Comparison of ENCODE assay signal across 8 mouse cellular contexts in the genomic region with DNA sequence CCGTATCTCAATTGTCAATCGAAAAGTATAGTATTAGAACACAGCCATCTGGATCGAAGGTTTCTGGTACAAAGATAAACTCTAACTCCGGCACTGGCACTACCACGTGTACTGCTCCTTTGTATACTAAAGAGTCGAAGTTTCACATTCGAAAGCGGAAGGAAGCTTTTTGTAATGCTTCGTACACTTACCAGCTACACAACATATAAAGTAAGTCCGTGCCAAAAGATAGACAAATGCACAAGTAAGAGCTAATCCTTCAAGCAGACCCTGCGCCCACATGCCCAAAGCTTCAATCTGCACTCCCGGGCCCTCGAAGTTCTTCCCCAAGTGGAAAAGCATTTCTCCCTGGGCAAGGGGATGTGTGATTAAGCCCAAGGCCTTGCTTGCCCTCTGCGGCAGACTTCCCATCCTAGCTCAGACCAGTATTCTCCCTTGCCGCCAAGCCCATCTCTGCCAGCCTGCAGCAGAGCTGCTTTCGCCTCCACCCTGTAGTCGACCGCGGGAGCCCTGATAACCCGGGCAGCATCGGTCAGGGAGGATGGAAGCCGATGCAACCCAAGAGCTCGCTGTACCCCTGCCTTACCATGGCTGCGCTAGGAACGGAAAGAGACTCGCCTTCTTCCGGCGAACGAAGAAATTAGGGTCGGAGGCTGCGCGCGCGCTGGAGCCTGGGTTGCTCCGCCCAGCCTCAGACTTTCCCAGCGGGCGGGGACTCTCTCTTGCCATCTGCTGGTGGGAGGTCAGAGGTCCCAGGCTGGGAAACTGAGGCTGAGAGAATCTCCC. TPM values are rescaled to one million over a fixed set of nuclear protein-coding genes. Genes with fewer than 3 reads are reported as not detected.
DNase-seq lines count a peak whose midpoint lies in the region; ATAC-seq and TF ChIP-seq lines count a peak whose summit lies in the region.

A gene (minus strand): TSS at position 683 of the 786 bp plus-strand sequence.

- no peak for TF ChIP-seq EP300 in CH12.LX (IDR thresholded peaks at IDR 0.05; ENCODE audit: low read length)

- DNase-seq in CH12.LX (ENCODE audit: extremely low read depth): peak; percentile 67
- peak; percentile 62 for DNase-seq in c-Kit-positive CD71-positive TER-119-negative erythroid progenitor cells, embryonic 14.5 days (ENCODE audit: low read depth)
- DNase-seq in forebrain, embryonic 11.5 days (ENCODE audit: low spot score): peak; percentile 89
- DNase-seq in kidney, postnatal 25 days: peak; percentile 83 to 90
- DNase-seq in liver, embryonic 13.5 days: peak; percentile 69
- peak; percentile 72 to 81 for DNase-seq in natural killer cell, adult 2 months (ENCODE audit: low spot score in 2 of 2)

- dilution Hi-C loops in CH12.LX (cut with MboI; ENCODE audit: extremely low pct_ligation_motif_present, extremely low pct_unique_long_range_greater_than_20kb, low sequenced_read_pairs): no loop called here

- no peak for TF ChIP-seq RAD21 in CH12.LX (IDR thresholded peaks at IDR 0.05; ENCODE audit: low read depth, low read length)

- peaks cover 32% of the 10 kb centered on the region for H3K79me2 ChIP-seq in CH12.LX (replicated peaks; ENCODE audit: control insufficient read depth, extremely low read depth, insufficient read depth, poor library complexity, severe bottlenecking)

- peak within 1 kb of the TSS; percentile 83 to 96 (median 89) for H3K4me3 ChIP-seq in CH12.LX (replicated peaks in 1 of 3; ENCODE audit: low read depth in 2 of 3, low read length in 2 of 3, poor library complexity in 1 of 3)
- peak within 1 kb of the TSS; percentile 52 for H3K4me3 ChIP-seq in forebrain, embryonic 11.5 days (ENCODE audit: low read depth, low read length)
- peak within 1 kb of the TSS; percentile 62 for H3K4me3 ChIP-seq in heart, embryonic 15.5 days
- H3K4me3 ChIP-seq in liver, embryonic 13.5 days (replicated peaks): peak within 1 kb of the TSS; percentile 68
- peak within 1 kb of the TSS; percentile 48 for H3K4me3 ChIP-seq in stomach, embryonic 14.5 days (ENCODE audit: low read depth, low read length)

- peaks cover 0 to 9% of the 10 kb centered on the region in 2 experiments; a peak in 2 of 4 replicates for H3K4me1 ChIP-seq in CH12.LX (ENCODE audit: control insufficient read depth in 1 of 2, insufficient read depth in 2 of 2)
- H3K4me1 ChIP-seq in forebrain, embryonic 11.5 days (replicated peaks; ENCODE audit: control insufficient read depth, insufficient read depth, low read length): no peaks in the 10 kb centered on the region
- H3K4me1 ChIP-seq in heart, embryonic 15.5 days (replicated peaks): 0 out of 2 replicates have a peak, but pooled peaks cover 5% of the 10 kb centered on the region
- H3K4me1 ChIP-seq in liver, embryonic 13.5 days (replicated peaks): peaks cover 12% of the 10 kb centered on the region
- no peaks in the 10 kb centered on the region for H3K4me1 ChIP-seq in stomach, embryonic 14.5 days (ENCODE audit: control insufficient read depth, insufficient read depth, low read length)

- peak; percentile 94 for TF ChIP-seq POLR2A in CH12.LX (IDR thresholded peaks at IDR 0.05; ENCODE audit: low read depth, low read length)

- in situ Hi-C loops in CH12.LX (cut with MboI; ENCODE audit: low pct_ligation_motif_present, low pct_unique_long_range_greater_than_20kb, low sequenced_read_pairs): no loop called here

- peak within 1 kb of the TSS; percentile 87 for H3K27ac ChIP-seq in CH12.LX (ENCODE audit: insufficient read depth, low read depth)
- H3K27ac ChIP-seq in forebrain, embryonic 11.5 days (ENCODE audit: low read depth, low read length): peak within 1 kb of the TSS; percentile 75
- peak within 1 kb of the TSS; percentile 84 for H3K27ac ChIP-seq in heart, embryonic 15.5 days
- peak within 1 kb of the TSS; percentile 79 for H3K27ac ChIP-seq in liver, embryonic 13.5 days
- H3K27ac ChIP-seq in stomach, embryonic 14.5 days (ENCODE audit: low read length): peak within 1 kb of the TSS; percentile 82

- no peaks in the 10 kb centered on the region for H3K27me3 ChIP-seq in CH12.LX (replicated peaks)
- no peaks in the 10 kb centered on the region for H3K27me3 ChIP-seq in forebrain, embryonic 11.5 days (ENCODE audit: control insufficient read depth, insufficient read depth, low read length)
- no peaks in the 10 kb centered on the region for H3K27me3 ChIP-seq in heart, embryonic 15.5 days
- 0 out of 2 replicates have a peak, but pooled peaks cover 4% of the 10 kb centered on the region for H3K27me3 ChIP-seq in liver, embryonic 13.5 days
- H3K27me3 ChIP-seq in stomach, embryonic 14.5 days (ENCODE audit: control insufficient read depth, insufficient read depth, low read length): no peaks in the 10 kb centered on the region

- peak within 1 kb of the TSS; percentile 63; the same call in 1 of the 2 replicates for H3K4me2 ChIP-seq in CH12.LX (ENCODE audit: insufficient read depth, low read depth, poor library complexity, severe bottlenecking)
- peak within 1 kb of the TSS; percentile 40 for H3K4me2 ChIP-seq in forebrain, embryonic 11.5 days (ENCODE audit: low read depth, low read length, severe bottlenecking)
- peak within 1 kb of the TSS; percentile 61 for H3K4me2 ChIP-seq in heart, embryonic 15.5 days
- H3K4me2 ChIP-seq in liver, embryonic 13.5 days: peak within 1 kb of the TSS; percentile 69
- H3K4me2 ChIP-seq in stomach, embryonic 14.5 days (replicated peaks; ENCODE audit: low read depth, low read length): peak within 1 kb of the TSS; percentile 66

- peak; percentile 94 for ATAC-seq in forebrain, embryonic 11.5 days (replicated peaks; ENCODE audit: low FRiP score)
- peak; percentile 84 for ATAC-seq in heart, embryonic 15.5 days (replicated peaks; ENCODE audit: insufficient number of reproducible peaks, insufficient read depth, low FRiP score, low read depth)
- peak; percentile 83 for ATAC-seq in liver, embryonic 13.5 days (ENCODE audit: low read depth)
- ATAC-seq in stomach, embryonic 14.5 days (ENCODE audit: insufficient number of reproducible peaks, insufficient read depth, low FRiP score, low read depth): peak; percentile 89

- H3K36me3 ChIP-seq in CH12.LX (replicated peaks in 1 of 2; ENCODE audit: control insufficient read depth in 1 of 2, insufficient read depth in 1 of 2, low read length in 1 of 2): peaks cover 30 to 36% of the 10 kb centered on the region in 2 experiments
- no peaks in the 10 kb centered on the region; the same call in 1 of the 2 replicates for H3K36me3 ChIP-seq in forebrain, embryonic 11.5 days (ENCODE audit: control insufficient read depth, insufficient read depth, low read length)
- peaks cover 12% of the 10 kb centered on the region for H3K36me3 ChIP-seq in heart, embryonic 15.5 days
- H3K36me3 ChIP-seq in liver, embryonic 13.5 days: peaks cover 34% of the 10 kb centered on the region
- H3K36me3 ChIP-seq in stomach, embryonic 14.5 days (ENCODE audit: control insufficient read depth, insufficient read depth, low read length): peaks cover 10% of the 10 kb centered on the region

- 20% methylated on average over 37 of the region's 37 CpGs for WGBS in forebrain, embryonic 11.5 days
- 16% methylated on average over 37 of the region's 37 CpGs for WGBS in heart, embryonic 15.5 days
- WGBS in liver, embryonic 13.5 days (ENCODE audit: insufficient replicate concordance): 17% methylated on average over 37 of the region's 37 CpGs
- WGBS in stomach, embryonic 14.5 days: 22% methylated on average over 37 of the region's 37 CpGs

- peak within 1 kb of the TSS; percentile 99 for H3K9ac ChIP-seq in CH12.LX (ENCODE audit: insufficient read depth, low read depth)
- H3K9ac ChIP-seq in forebrain, embryonic 11.5 days (ENCODE audit: low read length): peak within 1 kb of the TSS; percentile 79
- H3K9ac ChIP-seq in heart, embryonic 15.5 days: peak within 1 kb of the TSS; percentile 60
- peak within 1 kb of the TSS; percentile 78 for H3K9ac ChIP-seq in liver, embryonic 13.5 days
- peak within 1 kb of the TSS; percentile 69 for H3K9ac ChIP-seq in stomach, embryonic 14.5 days (replicated peaks; ENCODE audit: low read depth, low read length)

- H3K9me3 ChIP-seq in CH12.LX (replicated peaks; ENCODE audit: low read length): no peaks in the 10 kb centered on the region
- no peaks in the 10 kb centered on the region for H3K9me3 ChIP-seq in forebrain, embryonic 11.5 days (ENCODE audit: control insufficient read depth, low read length)
- H3K9me3 ChIP-seq in heart, embryonic 15.5 days (replicated peaks): no peaks in the 10 kb centered on the region
- H3K9me3 ChIP-seq in liver, embryonic 13.5 days (replicated peaks): no peaks in the 10 kb centered on the region
- H3K9me3 ChIP-seq in stomach, embryonic 14.5 days (ENCODE audit: control insufficient read depth, low read depth, low read length): no peaks in the 10 kb centered on the region

- TF ChIP-seq CTCF in CH12.LX (conservative IDR thresholded peaks at IDR 0.05 in 1 of 2, IDR thresholded peaks at IDR 0.05 in 1 of 2; ENCODE audit: low read depth in 2 of 2, low read length in 2 of 2): peak in 1 of 2 experiments; percentile 64; a peak in 3 of 4 replicates

TF ChIP-seq in CH12.LX, 34 proteins besides CTCF, POLR2A, EP300 and RAD21 (continues in another document):
- TF ChIP-seq NELFE (IDR thresholded peaks at IDR 0.05; ENCODE audit: low read depth, low read length) (peak; percentile 98), MYC (IDR thresholded peaks at IDR 0.05; ENCODE audit: low read depth, low read length) (peak; percentile 43; the same call in 1 of the 2 replicates), E2F4 (IDR thresholded peaks at IDR 0.05; ENCODE audit: insufficient replicate concordance, low read depth, low read length) (peak; percentile 23; the same call in 1 of the 2 replicates), UBTF (IDR thresholded peaks at IDR 0.05; ENCODE audit: low read depth, low read length) (no peak), MEF2A (IDR thresholded peaks at IDR 0.05; ENCODE audit: borderline replicate concordance, low read depth, low read length) (0 out of 2 replicates have a peak, but pooled peaks have one; percentile 10), MAX (IDR thresholded peaks at IDR 0.05; ENCODE audit: low read length) (peak; percentile 16; the same call in 1 of the 2 replicates), TCF12 (IDR thresholded peaks at IDR 0.05; ENCODE audit: low read depth, low read length) (peak; percentile 96; the same call in 1 of the 2 replicates), SMC3 (IDR thresholded peaks at IDR 0.05; ENCODE audit: low read depth, low read length) (peak; percentile 22), TBP (conservative IDR thresholded peaks at IDR 0.05; ENCODE audit: low read depth, low read length) (peak; percentile 95), ZMIZ1 (IDR thresholded peaks at IDR 0.05; ENCODE audit: low read depth, low read length) (peak; percentile 87), ETS1 (conservative IDR thresholded peaks at IDR 0.05; ENCODE audit: low read depth, low read length) (no peak)

RNA-seq across cellular contexts. Expression of the gene that starts here (rescaled TPM):
- total RNA-seq in CH12.LX (2012; rRNA removed): 3,052 and 3,101 TPM in 2 replicates
- total RNA-seq in CH12.LX (2014; rRNA removed): 4,290 and 4,543 TPM in 2 replicates
- polyA plus RNA-seq in CH12.LX (2012; ENCODE audit: insufficient read length, low read depth): 2,286 and 2,456 TPM in 2 replicates
- 646 and 665 TPM in 2 replicates for polyA plus RNA-seq in forebrain, embryonic 11.5 days (2014; fragmentation: Nextera tagmentation; extraction: Ambion mirVana)
- 431 and 436 TPM in 2 replicates for polyA plus RNA-seq in heart, embryonic 15.5 days (2015; fragmentation: Nextera tagmentation; extraction: Ambion mirVana)
- 623 and 645 TPM in 2 replicates for polyA plus RNA-seq in liver, embryonic 13.5 days (2015; fragmentation: Nextera tagmentation; extraction: Ambion mirVana)
- 1,018 and 1,051 TPM in 2 replicates for polyA plus RNA-seq in stomach, embryonic 14.5 days (2014; fragmentation: Nextera tagmentation; extraction: Ambion mirVana)

Comparison
In these comparisons a context has a peak if more than half of its experiments do, and no peak if none do; other contexts are left out.
1. Peak in every context shown above with its lines: DNase-seq, ATAC-seq, H3K4me3 ChIP-seq and H3K27ac ChIP-seq.